Mouse (Mus musculus) testis, adult 2 months (tissue): ENCODE data around the gene Wdr18.

Source experiments
- CTCF ChIP-seq: fragments of 200-500 bp; IDR thresholded peaks from 2 replicates; pipeline ENCODE4 v1.5.1; 2012; ENCODE audit warnings: low read depth, mild to moderate bottlenecking, inconsistent platforms, low read length, moderate library complexity; ENCODE audit not compliant: control insufficient read depth, insufficient read depth, insufficient replicate concordance
- POLR2A ChIP-seq: fragments of 200-500 bp; IDR thresholded peaks from 2 replicates; pipeline ENCODE4 v1.6.1; 2012; ENCODE audit warnings: low read depth, mild to moderate bottlenecking, inconsistent platforms, low read length, moderate library complexity; ENCODE audit not compliant: control insufficient read depth

DNA sequence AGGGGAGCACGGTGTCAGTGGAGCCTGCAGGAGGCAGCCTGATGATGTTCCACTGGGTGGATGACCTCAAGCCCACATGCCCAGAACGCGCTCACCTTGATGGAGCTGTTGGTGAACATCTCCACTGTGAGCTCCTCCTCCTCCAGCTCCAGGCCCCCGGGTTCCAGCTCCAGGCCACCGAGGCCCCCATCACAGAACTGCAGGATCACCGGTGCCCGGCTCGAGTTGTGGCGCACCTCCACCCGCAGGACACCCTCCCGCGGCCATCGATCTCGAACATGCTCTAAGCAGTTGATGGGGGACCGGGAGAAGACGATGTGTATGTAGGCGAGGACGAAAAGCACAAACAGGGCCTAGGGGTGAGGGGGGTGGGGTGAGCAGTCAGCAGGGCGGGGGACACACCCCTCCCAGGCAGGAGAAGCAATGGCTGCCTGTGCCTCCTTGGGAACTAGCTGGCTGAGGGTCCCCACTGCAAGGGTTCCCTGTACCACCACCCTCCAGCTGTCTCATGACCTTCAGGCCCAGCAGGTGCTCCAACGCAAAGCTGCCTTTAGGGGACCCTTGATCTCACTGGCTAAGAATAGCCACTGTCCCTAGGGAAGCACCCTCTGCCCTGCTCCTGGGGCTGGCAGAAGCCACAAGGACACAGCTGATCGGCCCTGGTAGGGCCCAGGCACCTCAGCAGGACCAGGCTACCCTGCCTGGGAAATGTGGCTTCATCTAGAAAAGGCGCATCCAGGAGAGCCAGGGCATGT, 19.6 kb downstream of the Wdr18 start:
- TF ChIP-seq POLR2A = no peak
- no peak for TF ChIP-seq CTCF
